Mouse (Mus musculus) kidney, postnatal 36 days (tissue): Measurements from ENCODE around the gene Jak3.
"Not testable (repeated sequence)": the region's sequence is repeated elsewhere in the genome, so short reads cannot be mapped to it uniquely, and the experiment has no call there.

Source experiments
- DNase-seq, 2 experiments: peaks; one replicate each; pipeline ENCODE4 v3.0.0; 2021 to 2022; ENCODE audit warnings: mixed read lengths in 2 of 2

Gene Jak3

DNA sequence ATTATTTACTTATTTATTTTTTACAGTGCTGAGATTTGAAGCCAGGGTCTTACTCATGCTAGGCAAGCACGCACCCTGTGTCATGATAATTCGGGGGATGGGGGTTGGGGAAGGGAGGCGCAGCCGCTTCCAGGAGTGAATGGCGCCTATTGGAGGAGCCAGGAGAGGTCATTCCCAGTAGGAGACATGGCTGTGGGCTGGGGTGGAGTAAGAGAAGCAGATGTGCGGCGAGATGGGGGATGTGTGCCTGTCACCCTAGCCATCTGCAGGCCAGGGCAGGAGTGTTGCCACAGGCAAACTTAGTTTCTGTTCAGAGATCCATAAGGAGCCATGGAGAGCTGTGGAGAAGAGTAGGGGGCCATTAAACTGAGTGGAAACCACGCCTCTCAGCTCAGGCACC is 11.5 kb downstream of the Jak3 start:
- no peak for DNase-seq

DNA sequence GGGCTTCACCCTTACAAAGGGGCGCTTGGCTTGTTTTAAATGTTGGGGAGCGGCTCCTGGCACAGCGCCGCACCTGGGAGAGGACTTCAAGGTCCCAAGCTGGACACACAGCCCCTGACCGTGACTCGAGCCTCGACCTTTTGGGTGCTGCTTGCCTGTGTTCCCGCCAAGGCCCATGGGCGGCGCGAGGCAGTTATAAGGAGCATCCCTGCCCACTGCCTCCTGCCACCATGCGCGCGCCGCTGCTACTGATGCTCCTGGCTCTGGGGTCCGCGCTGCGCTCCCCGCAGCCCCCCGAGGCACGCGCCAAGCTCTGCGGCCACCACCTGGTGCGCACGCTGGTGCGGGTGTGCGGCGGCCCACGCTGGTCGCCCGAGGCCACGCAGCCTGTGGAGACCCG is 12.9 kb downstream of the Jak3 start, which contains the start of gene Insl3:
Insl3 (plus strand) TSS at position 187 of the 400 bp plus-strand sequence.
- no peak for DNase-seq

DNA sequence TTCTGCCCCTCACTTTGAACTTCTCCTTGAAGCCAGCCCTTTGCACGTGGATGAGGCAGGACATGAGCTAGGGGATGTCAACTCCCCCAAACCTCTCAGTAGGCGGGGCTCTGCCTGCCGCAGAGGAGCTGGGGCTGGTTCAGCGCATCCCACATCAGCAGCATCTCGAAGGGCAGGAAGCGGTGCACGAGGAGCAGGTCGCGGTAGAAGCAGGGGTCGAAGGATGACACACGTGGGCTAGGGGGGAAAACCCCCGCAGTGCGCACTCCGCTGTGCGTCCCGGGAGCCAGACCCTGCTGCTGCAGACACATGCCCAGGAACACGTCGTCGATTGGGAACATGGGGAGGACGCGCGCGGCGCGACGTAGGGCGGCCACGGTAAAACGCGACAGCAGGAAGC is 16.4 kb downstream of the Jak3 start:
- DNase-seq, result no peak

DNA sequence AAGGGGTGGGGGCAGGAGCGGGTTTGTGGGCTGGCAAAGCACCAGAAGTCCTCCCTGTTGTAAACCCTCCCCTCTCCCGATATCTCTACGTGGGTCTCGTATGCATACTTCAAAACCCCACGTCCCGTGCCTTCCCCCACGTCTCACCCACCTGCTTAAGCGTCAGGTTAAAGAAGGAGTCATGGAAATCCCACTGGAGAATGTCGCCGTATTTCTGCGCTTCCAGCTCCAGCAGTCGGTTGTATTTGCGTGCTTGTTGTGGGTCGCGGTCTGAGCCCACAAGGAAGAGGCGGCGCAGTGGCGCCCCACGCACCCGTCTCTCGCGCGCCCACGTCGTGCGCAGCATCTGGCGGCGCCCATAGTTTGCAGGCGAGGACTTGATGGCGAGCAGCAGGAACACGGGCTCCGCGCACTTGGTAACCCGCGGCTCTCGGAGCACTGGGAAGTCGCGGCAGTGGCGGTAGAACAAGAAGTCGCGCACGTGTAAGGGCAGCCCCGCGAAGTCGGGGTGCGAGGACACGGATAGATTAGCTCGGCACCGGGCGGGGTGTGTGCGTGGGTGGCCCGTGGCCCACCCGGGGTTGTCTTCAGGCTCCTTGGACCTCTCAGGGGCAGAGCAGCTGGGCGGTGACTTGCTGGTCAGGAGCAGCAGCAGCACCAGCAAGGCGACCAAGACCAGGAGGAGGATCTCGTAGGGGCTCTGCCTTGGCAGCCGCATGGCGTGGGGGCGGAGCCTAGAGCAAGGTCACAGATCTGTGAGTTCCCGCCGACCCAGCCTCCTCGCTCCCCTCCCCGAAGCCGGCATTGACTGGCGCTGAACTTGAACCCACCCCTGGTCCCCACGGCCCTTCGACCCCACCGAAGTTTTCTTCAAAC is 17.3 kb downstream of the Jak3 start:
- DNase-seq, result no peak

DNA sequence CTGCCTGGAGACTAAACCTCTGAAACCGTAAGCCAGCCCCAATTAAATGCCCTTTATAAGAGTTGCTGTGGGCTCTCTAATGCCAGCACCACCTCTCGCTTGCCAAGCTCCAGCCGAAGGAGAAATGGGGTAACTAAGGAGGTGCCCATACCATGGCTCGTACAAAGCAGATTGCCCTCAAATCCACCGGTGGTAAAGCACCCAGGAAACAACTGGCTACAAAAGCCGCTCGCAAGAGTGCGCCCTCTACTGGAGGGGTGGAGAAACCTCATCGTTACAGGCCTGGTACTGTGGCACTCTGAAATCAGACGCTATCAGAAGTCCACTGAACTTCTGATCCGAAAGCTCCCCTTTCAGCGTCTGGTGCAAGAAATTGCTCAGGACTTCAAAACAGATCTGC is 19.4 kb downstream of the Jak3 start:
- not testable (repeated sequence) for DNase-seq

DNA sequence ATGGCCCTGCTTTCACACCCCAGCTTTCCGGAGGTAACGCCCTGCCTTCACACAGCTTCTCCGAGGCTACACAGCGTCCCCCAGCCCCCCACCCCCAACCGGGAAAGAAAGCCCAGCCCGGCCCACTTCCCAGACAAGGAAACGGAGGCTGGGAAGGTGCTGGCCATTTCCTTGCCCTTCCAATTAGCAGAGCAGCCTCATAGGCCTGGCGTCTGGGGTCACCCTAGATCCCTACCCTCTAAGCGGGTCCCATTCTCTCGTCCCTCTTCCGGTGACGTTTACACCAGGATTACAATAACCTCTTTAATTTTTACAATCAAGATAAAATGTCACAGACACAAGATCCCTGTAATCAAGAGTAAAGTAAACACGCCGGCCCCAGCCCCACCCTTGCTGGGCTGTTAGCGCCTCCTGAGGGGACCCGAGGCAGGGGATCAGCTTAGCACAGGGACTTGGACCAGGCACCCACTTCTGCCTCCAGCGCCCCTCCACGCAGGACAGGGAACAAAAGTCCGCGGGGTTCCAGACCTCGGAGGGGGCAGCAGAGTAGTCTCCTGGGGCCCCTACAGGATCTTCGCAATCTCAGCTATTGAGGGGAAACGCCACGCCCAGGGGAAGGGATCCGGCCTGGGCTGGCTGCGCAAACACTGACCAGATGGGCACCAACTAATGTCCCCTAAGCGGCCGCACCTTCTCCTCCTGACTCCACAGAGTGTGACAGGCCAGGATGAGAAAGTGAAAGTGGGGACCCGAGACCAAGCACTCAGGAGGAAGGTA is 24.6 kb downstream of the Jak3 start:
- DNase-seq, result peak; percentile 58 to 66

DNA sequence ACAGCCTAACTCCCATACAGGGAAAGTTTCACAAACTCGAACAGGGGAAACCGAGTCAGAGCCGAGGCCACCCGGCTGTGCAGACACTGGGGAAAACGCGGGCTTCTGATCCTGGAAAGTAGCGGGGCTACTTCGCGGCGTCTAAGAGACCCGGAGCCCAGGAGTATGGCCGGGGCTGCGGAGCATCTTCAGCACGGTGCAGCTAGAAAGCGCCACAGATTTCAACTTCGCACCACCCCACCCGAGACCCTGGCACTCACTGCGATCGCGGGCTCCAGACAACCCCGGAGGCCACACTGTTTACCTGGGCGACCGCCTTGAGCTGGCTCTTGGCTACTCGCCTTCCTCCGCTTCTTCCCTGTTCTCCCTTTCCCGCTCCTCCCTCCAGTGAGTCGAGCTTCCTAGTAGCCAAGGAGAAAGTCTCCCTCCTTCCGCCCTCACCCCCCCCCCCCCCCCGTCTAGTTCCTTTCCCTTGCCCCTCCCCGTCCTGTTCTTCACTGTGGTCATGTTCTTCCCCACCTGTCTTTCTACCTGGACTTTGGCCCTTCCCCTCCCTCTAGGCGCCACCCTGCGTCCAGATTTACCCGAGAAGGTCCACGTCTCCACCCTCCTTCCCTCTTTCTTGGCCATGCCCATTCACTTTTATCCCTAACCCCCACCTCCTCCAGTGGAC is 25.5 kb downstream of the Jak3 start, which contains the start of gene B3gnt3:
B3gnt3 (minus strand) TSS at position 376 of the 673 bp plus-strand sequence.
- DNase-seq, result no peak

DNA sequence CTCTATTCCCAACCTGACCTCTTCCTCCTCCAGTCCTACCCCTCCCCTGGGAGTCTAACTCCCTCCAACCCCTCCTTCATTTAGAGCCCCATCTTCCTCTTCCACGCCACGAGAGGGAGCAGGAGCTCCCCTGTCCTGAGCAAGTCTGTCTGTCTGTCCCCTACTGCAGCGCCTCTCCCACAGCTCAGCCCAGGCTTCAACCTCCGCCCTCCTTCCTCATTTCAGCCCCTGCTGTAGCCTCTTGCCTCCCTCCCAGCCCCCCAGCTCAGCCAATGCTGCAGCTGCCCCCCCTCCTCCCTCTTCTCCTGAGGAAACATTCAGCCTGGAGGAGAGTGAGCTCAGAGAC is 26.0 kb downstream of the Jak3 start:
- DNase-seq, result no peak

DNA sequence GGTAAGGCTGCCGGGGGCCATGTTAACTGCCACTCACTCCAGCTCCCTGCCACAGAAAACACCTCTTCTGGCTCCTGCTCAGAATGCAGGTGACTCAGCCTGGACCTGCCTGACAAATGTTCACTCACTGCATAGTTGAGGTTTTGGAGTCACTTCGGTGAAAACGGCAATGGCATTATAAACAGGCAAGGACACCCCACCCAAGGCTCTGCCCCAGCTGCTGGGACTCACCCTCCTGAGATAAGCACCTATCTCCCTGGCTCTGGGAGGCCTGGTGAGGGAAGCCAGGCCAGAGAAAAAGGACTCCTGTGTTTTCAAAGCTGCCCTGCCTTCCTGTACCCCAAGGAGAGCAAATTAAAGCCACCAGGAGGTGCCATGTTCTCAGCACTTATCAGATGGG is 26.8 kb downstream of the Jak3 start:
- no peak for DNase-seq

DNA sequence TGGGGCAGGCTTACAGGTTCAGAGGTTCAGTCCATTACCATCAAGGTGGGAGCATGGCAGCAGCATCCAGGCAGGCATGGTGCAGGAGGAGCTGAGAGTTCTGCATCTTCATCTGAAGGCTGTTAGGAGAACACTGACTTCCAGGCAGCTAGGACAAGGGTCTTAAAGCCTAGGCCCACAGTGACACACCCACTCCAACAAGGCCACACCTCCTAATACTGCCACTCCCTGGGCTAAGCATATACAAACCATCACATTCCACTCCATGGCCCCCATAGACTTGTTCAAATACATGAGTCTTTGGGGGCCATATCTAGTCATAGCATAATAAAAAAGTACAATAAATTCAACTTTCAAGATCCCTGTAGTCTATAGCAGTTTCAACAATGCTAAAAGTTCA is 27.3 kb downstream of the Jak3 start:
- not testable (repeated sequence) for DNase-seq

DNA sequence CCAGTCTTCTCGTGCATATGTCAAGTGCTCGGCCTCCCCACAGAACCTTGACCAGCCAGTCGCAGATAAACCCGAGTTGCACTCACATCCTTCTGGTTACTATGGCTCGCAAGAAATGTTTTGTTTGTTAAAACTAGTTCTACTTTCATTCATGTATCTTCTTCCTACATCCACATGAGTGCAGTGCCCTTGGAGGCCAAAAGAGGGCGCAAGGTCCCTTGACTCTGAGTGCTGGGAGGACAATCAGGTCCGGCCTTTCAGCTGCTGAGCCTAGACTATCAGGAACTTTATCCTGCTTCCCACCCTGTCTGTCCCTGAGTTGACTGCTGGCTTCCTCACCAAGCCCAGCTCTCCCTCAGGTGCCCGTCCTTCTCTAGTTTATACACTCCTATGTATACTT is 31.8 kb downstream of the Jak3 start:
- DNase-seq, result peak in 1 of 2 experiments; percentile 71

DNA sequence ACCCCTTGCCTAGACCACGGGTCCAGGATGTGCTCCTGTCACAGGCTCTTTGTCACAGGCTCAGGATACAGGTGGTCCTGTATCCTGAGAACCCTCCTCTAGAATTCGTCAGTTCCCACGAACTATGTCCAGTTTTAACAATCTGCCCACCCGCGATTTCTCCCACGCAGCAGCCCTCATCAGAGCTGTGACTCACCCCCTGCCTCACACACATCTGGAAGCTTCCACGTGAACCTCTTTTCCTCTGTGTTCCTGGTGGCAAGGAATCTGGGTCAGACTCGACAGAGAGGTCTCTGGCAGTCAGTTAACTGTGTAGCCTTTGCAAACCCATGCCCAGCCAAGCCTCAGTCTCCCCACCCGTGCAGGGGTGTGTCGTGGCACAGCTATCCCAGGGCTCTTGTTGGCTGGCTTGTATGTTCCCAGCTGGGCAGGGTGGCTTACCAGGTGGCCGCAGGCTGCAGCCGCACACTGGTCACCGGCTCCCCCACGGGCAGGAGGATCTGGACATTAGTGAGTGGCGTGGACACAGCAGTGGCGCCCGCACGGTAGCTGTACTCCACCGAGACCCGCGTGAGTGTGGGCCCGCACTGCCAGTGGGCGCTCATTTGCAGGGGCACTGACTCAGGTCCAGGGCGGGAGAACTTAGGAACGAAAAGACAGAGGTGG is 33.2 kb downstream of the Jak3 start:
- no peak for DNase-seq

DNA sequence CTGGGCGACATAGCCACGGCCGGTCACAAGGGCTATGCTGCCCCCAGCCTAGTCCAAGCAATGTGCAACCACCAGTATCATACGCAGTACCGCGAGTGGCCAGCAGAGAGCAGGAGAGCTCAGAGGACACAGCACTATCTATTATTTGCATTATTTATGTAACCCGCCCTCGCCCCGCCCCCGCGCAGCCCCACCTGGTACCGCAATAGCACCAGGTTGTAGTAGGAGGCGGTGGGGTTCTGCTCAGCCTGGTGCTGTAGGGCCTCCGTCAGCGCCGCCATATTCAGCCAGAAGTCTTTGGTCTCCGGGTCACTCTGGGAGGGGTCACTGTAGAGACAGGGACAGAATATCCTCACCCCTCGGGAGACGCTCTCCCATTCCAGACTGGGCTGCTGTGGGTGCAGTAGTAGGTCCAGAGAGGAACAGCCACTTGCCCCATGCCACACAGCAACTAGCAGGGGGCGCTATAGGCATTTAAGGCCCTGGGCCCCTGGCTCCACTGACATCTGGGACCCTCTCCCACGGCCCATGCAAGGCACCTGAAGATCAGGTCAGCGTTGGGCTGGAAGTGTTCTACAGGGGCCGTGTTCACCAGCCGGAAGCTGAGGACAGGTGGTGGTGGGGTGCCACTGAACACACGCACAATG is 33.8 kb downstream of the Jak3 start:
- DNase-seq, result peak; percentile 81 to 92

DNA sequence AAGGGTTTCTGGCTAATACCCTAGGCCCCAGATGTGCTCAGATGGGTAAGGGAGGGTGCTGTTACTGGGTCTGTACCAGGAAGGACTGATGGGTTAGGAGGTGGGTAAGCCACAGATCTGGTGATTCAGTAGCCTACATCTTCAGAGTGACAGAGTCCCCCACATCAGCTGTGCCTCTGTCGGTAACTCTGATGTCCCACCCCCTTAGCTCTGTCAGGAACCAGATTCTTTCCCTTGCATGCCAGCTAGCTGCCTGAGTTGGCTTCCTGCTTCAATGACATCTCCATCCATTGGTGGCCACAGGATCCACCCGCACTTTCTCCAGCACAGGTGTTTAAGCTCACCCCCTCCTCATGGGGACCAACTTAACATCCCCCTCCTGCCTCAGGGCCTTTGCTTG is 35.5 kb downstream of the Jak3 start:
- DNase-seq, result no peak

DNA sequence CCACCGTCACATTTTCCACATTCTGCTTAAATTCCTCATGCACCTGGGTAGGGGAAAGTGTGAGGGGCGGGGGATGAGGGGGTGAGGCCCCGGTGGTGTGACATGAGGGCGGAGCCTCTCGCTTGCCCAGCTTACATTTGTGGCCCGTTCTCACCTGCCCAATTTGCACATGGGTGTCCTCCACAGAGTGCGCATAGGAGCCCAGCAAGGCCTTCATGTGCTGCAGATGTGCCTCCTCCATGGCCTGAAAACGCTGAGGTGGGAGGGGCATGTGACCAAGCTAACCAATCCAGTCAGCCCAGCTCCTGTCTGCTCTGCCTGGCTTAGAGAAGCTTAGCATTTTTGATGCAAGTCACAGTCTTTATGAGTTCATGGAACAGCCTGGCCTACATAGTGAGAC is 39.4 kb downstream of the Jak3 start:
- DNase-seq, result no peak

DNA sequence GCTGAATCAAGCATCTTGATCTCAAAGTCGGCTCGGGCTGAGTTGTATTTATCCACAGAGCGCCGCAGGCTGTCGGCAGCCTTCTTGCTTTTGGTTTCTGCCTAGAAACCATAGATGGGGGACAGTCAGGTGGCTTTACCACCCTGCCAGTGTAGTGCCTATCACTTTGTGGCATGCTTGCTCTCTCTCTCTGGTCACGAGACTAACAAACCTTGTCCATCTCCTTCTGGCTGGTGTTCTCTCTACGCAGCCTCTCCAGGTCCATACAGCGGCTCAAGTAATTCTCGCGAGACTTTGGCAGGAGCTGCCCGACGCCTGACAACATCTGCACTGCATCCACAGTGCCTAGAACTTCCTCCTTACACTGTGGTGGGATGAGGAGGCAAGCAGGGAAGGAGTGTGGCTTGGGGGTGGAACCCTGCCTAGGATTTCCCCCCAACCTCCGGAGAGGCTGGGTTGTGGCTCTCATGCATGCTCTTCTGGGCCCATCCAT is 40.5 kb downstream of the Jak3 start:
- DNase-seq, result no peak

DNA sequence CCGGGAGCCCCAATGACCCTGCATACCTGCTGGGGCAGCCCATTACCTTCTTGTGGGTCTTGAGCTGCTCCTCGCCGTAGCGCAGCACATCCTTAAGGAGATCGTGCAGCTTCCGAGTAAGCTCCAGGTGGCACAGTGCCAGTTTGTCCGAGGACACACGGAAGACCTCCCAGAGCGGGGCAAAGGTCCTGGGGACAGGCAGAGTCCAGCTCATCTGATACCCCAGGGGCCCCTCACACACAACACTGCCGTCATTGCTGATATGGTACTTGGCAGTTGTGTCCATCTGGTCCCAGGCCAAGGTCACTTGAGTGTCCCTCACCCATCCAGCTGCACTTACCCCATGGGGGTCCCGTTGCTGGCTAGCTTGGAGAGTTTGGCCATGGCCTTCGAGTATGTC is 41.0 kb downstream of the Jak3 start:
- peak in 1 of 2 experiments; percentile 40 for DNase-seq

DNA sequence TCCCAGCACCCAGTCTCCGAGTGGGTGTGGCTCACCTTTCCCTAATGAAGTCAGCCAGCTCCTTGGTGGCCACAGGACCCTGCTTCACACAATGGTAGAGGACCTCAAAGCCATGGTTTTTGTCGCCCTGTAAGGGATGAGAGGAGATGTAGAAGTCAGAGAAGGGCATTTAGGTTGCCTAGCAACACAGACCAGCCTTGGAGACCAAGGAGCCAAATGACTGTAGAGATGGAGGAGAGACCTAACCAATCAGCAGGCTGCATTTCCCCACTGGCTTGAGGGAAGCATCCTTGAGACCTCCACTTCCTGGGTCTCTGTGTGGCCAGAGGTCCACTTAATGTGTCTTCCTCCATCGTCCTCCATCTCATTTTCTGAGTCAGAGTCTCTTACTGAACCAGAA is 42.2 kb downstream of the Jak3 start:
- DNase-seq, result no peak

DNA sequence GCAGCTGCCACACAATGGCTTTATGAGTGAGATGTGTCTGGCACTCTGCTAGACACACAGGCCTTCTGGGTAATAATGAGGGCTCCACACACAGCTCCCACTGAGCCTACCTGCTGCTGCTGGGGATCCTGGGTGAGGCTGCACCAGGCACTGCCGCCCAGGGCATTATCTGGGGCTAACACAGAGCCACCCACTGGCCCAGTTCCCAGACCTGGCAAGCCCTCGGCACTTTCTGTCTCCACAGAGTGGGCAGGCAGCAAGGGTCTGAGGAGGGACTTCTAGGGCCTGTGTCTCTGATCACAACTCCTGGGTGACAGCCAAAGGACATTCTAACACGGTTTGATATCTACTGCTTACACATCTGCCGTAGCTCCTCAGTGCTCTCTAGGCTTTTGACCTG is 43.1 kb downstream of the Jak3 start:
- DNase-seq, result no peak

DNA sequence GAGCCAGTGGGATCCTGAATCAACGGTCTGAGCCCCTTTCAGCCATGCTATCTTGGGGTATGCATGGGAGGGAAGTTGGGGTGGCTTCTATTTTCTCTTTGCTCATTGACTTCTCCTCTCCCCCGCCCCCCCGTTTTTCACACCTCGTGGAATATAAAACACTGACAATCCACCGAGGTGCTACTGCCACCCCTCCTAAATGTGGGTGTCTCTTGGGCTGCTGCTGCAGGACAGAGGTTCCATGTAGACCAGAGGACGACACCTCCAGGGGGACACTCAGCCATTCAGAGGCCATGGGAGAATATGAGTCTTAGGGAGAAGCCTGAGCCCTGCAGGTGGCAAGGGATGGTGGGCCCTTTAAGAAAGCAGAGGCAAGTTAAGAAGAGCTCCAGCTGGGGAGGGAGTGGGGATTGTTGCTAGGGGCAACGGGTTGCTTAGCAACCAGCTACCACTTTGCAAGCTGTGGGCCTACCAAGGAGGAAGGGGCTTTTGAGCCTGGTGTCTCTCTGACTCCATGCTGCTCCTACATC is 43.9 kb downstream of the Jak3 start:
- no peak for DNase-seq

DNA sequence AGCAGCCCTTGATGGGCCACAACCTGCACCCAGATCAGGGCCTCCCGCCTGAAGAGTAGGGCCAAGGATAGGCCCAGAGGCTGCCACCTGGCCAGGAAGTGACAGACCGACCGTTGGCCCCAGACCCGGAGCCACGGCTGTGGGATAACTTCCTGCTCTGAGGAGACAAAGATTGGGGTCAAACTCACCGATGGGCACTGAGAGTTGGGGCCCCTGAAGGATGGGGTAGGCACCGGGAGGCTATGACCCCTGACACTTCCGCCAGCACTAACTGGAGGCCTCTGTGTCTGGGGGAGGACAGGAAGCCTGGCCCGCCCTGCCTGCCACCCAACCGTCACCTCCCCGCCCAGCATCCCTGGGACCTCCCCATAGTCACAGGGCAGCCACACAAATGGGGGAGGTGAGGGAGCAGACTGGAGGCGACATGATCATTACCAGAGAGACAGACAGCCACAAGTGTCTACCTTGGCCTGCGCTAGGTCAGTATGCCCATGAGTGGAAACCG is 47.0 kb downstream of the Jak3 start:
- no peak for DNase-seq

DNA sequence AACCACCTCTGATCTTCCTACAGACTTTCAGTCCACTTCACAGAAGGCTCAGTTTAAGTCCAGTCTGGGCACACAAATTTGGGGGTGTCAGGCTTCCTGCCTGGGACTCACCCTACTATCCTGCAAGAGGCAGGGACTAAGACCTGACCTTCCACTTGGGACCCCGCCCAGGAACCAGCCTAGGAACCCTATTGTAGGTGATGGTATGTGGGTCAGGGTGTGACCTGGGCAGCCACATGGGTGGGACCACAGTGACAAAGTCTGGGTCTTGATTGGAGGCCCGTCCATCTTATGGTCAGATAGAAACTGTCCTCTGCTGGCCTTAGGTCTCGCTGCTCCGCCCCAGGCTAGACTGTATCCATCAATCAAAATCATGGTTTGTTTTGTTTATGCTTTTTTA is 48.3 kb downstream of the Jak3 start:
- no peak for DNase-seq
